Mouse (Mus musculus): ENCODE measurements around the gene Tfpt. TPM values are rescaled to one million over a fixed set of nuclear protein-coding genes. Genes with fewer than 3 reads are reported as not detected.

Tfpt gene
- polyA plus RNA-seq, 1 experiment from 2014 or later, result 19.1 TPM

- no peak for ATAC-seq (replicated peaks; ENCODE audit: low FRiP score, low TSS enrichment, low read depth)
- no peak overlapping the region for H3K4me2 ChIP-seq (ENCODE audit: low read length)
- H3K27me3 ChIP-seq (replicated peaks; ENCODE audit: control insufficient read depth, insufficient read depth, low read length), result no peaks in the 10 kb centered on the region
- no peaks in the 10 kb centered on the region for H3K9me3 ChIP-seq (ENCODE audit: control insufficient read depth, low read length)
- no peak overlapping the region for H3K9ac ChIP-seq (ENCODE audit: low read length)
- 14% methylated on average over 5 of the region's 5 CpGs for WGBS
- no peaks in the 10 kb centered on the region for H3K4me1 ChIP-seq (replicated peaks; ENCODE audit: control insufficient read depth, insufficient read depth, low read length)
- DNase-seq (ENCODE audit: low spot score), result no peak
- H3K4me3 ChIP-seq (ENCODE audit: low read depth, low read length), result no peak overlapping the region
- H3K36me3 ChIP-seq (ENCODE audit: control insufficient read depth, insufficient read depth, low read length), result no peaks in the 10 kb centered on the region
- no peak overlapping the region for H3K27ac ChIP-seq (ENCODE audit: low read depth)
Observed at GRCm38 (mm10) chr7:3594686-3595085, 35.0 kb downstream of the Tfpt start.

GRCm38 (mm10) chr7:3593855-3594254 is 35.9 kb downstream of the Tfpt start:
- DNase-seq (ENCODE audit: low spot score), result no peak
- ATAC-seq (replicated peaks; ENCODE audit: low FRiP score, low TSS enrichment, low read depth), result no peak
- no peak overlapping the region for H3K4me2 ChIP-seq (ENCODE audit: low read length)

GRCm38 (mm10) chr7:3591534-3591933 is 38.2 kb downstream of the Tfpt start:
- Histone ChIP-seq H3K27me3 (replicated peaks; ENCODE audit: control insufficient read depth, insufficient read depth, low read length) (no peaks in the 10 kb centered on the region), H3K4me3 (ENCODE audit: low read depth, low read length) (no peak overlapping the region), H3K9ac (ENCODE audit: low read length) (no peak overlapping the region), H3K27ac (ENCODE audit: low read depth) (no peak overlapping the region), H3K4me1 (replicated peaks; ENCODE audit: control insufficient read depth, insufficient read depth, low read length) (no peaks in the 10 kb centered on the region), H3K36me3 (ENCODE audit: control insufficient read depth, insufficient read depth, low read length) (no peaks in the 10 kb centered on the region), H3K9me3 (ENCODE audit: control insufficient read depth, low read length) (no peaks in the 10 kb centered on the region), H3K4me2 (ENCODE audit: low read length) (no peak overlapping the region)
- 75% methylated on average over 1 of the region's 1 CpGs for WGBS
- DNase-seq (ENCODE audit: low spot score), result no peak
- no peak for ATAC-seq (replicated peaks; ENCODE audit: low FRiP score, low TSS enrichment, low read depth)

More at GRCm38 (mm10) chr7:3593855-3594254, 35.9 kb downstream of the Tfpt start:
- Histone ChIP-seq H3K36me3 (ENCODE audit: control insufficient read depth, insufficient read depth, low read length) (no peaks in the 10 kb centered on the region), H3K27ac (ENCODE audit: low read depth) (no peak overlapping the region), H3K27me3 (replicated peaks; ENCODE audit: control insufficient read depth, insufficient read depth, low read length) (no peaks in the 10 kb centered on the region), H3K9me3 (ENCODE audit: control insufficient read depth, low read length) (no peaks in the 10 kb centered on the region), H3K9ac (ENCODE audit: low read length) (no peak overlapping the region), H3K4me1 (replicated peaks; ENCODE audit: control insufficient read depth, insufficient read depth, low read length) (no peaks in the 10 kb centered on the region), H3K4me3 (ENCODE audit: low read depth, low read length) (no peak overlapping the region)

GRCm38 (mm10) chr7:3590550-3590949 is 39.2 kb downstream of the Tfpt start:
- H3K4me3 ChIP-seq (ENCODE audit: low read depth, low read length), result no peak overlapping the region
- H3K36me3 ChIP-seq (ENCODE audit: control insufficient read depth, insufficient read depth, low read length), result no peaks in the 10 kb centered on the region
- 84% methylated on average over 3 of the region's 3 CpGs for WGBS
- DNase-seq (ENCODE audit: low spot score), result no peak
- no peak overlapping the region for H3K27ac ChIP-seq (ENCODE audit: low read depth)
- H3K4me1 ChIP-seq (replicated peaks; ENCODE audit: control insufficient read depth, insufficient read depth, low read length), result no peaks in the 10 kb centered on the region
- no peaks in the 10 kb centered on the region for H3K27me3 ChIP-seq (replicated peaks; ENCODE audit: control insufficient read depth, insufficient read depth, low read length)
- no peak overlapping the region for H3K4me2 ChIP-seq (ENCODE audit: low read length)
- no peak overlapping the region for H3K9ac ChIP-seq (ENCODE audit: low read length)
- ATAC-seq (replicated peaks; ENCODE audit: low FRiP score, low TSS enrichment, low read depth), result no peak
- no peaks in the 10 kb centered on the region for H3K9me3 ChIP-seq (ENCODE audit: control insufficient read depth, low read length)

- ATAC-seq (replicated peaks; ENCODE audit: low FRiP score, low TSS enrichment, low read depth), result no peak
Observed at GRCm38 (mm10) chr7:3587292-3587691, 42.4 kb downstream of the Tfpt start.

GRCm38 (mm10) chr7:3586255-3586654 is 43.5 kb downstream of the Tfpt start:
- DNase-seq (ENCODE audit: low spot score), result no peak
- Histone ChIP-seq H3K9ac (ENCODE audit: low read length) (no peak overlapping the region), H3K9me3 (ENCODE audit: control insufficient read depth, low read length) (no peaks in the 10 kb centered on the region), H3K4me1 (replicated peaks; ENCODE audit: control insufficient read depth, insufficient read depth, low read length) (no peaks in the 10 kb centered on the region), H3K4me2 (ENCODE audit: low read length) (no peak overlapping the region), H3K27me3 (replicated peaks; ENCODE audit: control insufficient read depth, insufficient read depth, low read length) (no peaks in the 10 kb centered on the region), H3K36me3 (ENCODE audit: control insufficient read depth, insufficient read depth, low read length) (no peaks in the 10 kb centered on the region), H3K4me3 (ENCODE audit: low read depth, low read length) (no peak overlapping the region), H3K27ac (ENCODE audit: low read depth) (no peak overlapping the region)
- no peak for ATAC-seq (replicated peaks; ENCODE audit: low FRiP score, low TSS enrichment, low read depth)
- 4% methylated on average over 5 of the region's 5 CpGs for WGBS

More at GRCm38 (mm10) chr7:3587292-3587691, 42.4 kb downstream of the Tfpt start:
- DNase-seq (ENCODE audit: low spot score), result no peak
- WGBS, result 77% methylated on average over 1 of the region's 1 CpGs
- no peak overlapping the region for H3K9ac ChIP-seq (ENCODE audit: low read length)
- H3K27me3 ChIP-seq (replicated peaks; ENCODE audit: control insufficient read depth, insufficient read depth, low read length), result no peaks in the 10 kb centered on the region
- H3K4me1 ChIP-seq (replicated peaks; ENCODE audit: control insufficient read depth, insufficient read depth, low read length), result no peaks in the 10 kb centered on the region
- H3K4me3 ChIP-seq (ENCODE audit: low read depth, low read length), result no peak overlapping the region
- no peak overlapping the region for H3K27ac ChIP-seq (ENCODE audit: low read depth)
- no peaks in the 10 kb centered on the region for H3K9me3 ChIP-seq (ENCODE audit: control insufficient read depth, low read length)
- no peaks in the 10 kb centered on the region for H3K36me3 ChIP-seq (ENCODE audit: control insufficient read depth, insufficient read depth, low read length)
- H3K4me2 ChIP-seq (ENCODE audit: low read length), result no peak overlapping the region

- H3K36me3 ChIP-seq (ENCODE audit: control insufficient read depth, insufficient read depth, low read length), result no peaks in the 10 kb centered on the region
- H3K27ac ChIP-seq (ENCODE audit: low read depth), result no peak overlapping the region
- WGBS, result 8% methylated on average over 6 of the region's 6 CpGs
- ATAC-seq (replicated peaks; ENCODE audit: low FRiP score, low TSS enrichment, low read depth) (no peak), DNase-seq (ENCODE audit: low spot score) (no peak)
- no peaks in the 10 kb centered on the region for H3K27me3 ChIP-seq (replicated peaks; ENCODE audit: control insufficient read depth, insufficient read depth, low read length)
- H3K9ac ChIP-seq (ENCODE audit: low read length), result no peak overlapping the region
- H3K4me2 ChIP-seq (ENCODE audit: low read length), result no peak overlapping the region
- no peaks in the 10 kb centered on the region for H3K9me3 ChIP-seq (ENCODE audit: control insufficient read depth, low read length)
- H3K4me3 ChIP-seq (ENCODE audit: low read depth, low read length), result no peak overlapping the region
- no peaks in the 10 kb centered on the region for H3K4me1 ChIP-seq (replicated peaks; ENCODE audit: control insufficient read depth, insufficient read depth, low read length)
Observed at GRCm38 (mm10) chr7:3585763-3586162, 44.0 kb downstream of the Tfpt start.

- Histone ChIP-seq H3K27ac (ENCODE audit: low read depth) (no peak overlapping the region), H3K9me3 (ENCODE audit: control insufficient read depth, low read length) (no peaks in the 10 kb centered on the region), H3K36me3 (ENCODE audit: control insufficient read depth, insufficient read depth, low read length) (no peaks in the 10 kb centered on the region), H3K27me3 (replicated peaks; ENCODE audit: control insufficient read depth, insufficient read depth, low read length) (no peaks in the 10 kb centered on the region), H3K4me2 (ENCODE audit: low read length) (no peak overlapping the region), H3K9ac (ENCODE audit: low read length) (no peak overlapping the region), H3K4me1 (replicated peaks; ENCODE audit: control insufficient read depth, insufficient read depth, low read length) (no peaks in the 10 kb centered on the region), H3K4me3 (ENCODE audit: low read depth, low read length) (no peak overlapping the region)
- ATAC-seq (replicated peaks; ENCODE audit: low FRiP score, low TSS enrichment, low read depth) (no peak), DNase-seq (ENCODE audit: low spot score) (no peak)
- WGBS, result 53% methylated on average over 2 of the region's 2 CpGs
Observed at GRCm38 (mm10) chr7:3580029-3580428, 49.7 kb downstream of the Tfpt start.

- no peak for ATAC-seq (replicated peaks; ENCODE audit: low FRiP score, low TSS enrichment, low read depth)
- DNase-seq (ENCODE audit: low spot score), result no peak
- Histone ChIP-seq H3K4me3 (ENCODE audit: low read depth, low read length) (no peak overlapping the region), H3K4me2 (ENCODE audit: low read length) (no peak overlapping the region), H3K9ac (ENCODE audit: low read length) (no peak overlapping the region), H3K9me3 (ENCODE audit: control insufficient read depth, low read length) (no peaks in the 10 kb centered on the region), H3K36me3 (ENCODE audit: control insufficient read depth, insufficient read depth, low read length) (no peaks in the 10 kb centered on the region), H3K27ac (ENCODE audit: low read depth) (no peak overlapping the region), H3K4me1 (replicated peaks; ENCODE audit: control insufficient read depth, insufficient read depth, low read length) (no peaks in the 10 kb centered on the region), H3K27me3 (replicated peaks; ENCODE audit: control insufficient read depth, insufficient read depth, low read length) (no peaks in the 10 kb centered on the region)
- WGBS, result 65% methylated on average over 6 of the region's 6 CpGs
Observed at GRCm38 (mm10) chr7:3578952-3579546, 50.7 kb downstream of the Tfpt start.

Data from intestine, embryonic 14.5 days (tissue).